Mouse (Mus musculus) retina, embryonic 14.5 days (tissue): ENCODE measurements around the gene Mxi1.

Source experiments
- DNase-seq: peaks from one replicate; pipeline ENCODE4 v3.0.0-alpha.2; 2015; ENCODE audit warnings: low spot score

The Mxi1 gene

GRCm38 (mm10) chr19:53399213-53399612 lies 88.9 kb downstream of the Mxi1 start:
- no peak for DNase-seq

- DNase-seq, result no peak
These were observed 90.2 kb downstream of the Mxi1 start for GRCm38 (mm10) chr19:53400332-53401110.

GRCm38 (mm10) chr19:53402741-53403432 lies 92.6 kb downstream of the Mxi1 start:
- no peak for DNase-seq

GRCm38 (mm10) chr19:53404219-53404836 lies 94.0 kb downstream of the Mxi1 start:
- DNase-seq, result no peak

GRCm38 (mm10) chr19:53404837-53405356 lies 94.6 kb downstream of the Mxi1 start:
- DNase-seq, result no peak

GRCm38 (mm10) chr19:53405810-53406209 lies 95.5 kb downstream of the Mxi1 start:
- no peak for DNase-seq

- DNase-seq, result no peak
These were observed 97.0 kb downstream of the Mxi1 start for GRCm38 (mm10) chr19:53407350-53407749.

- DNase-seq, result no peak
These were observed 98.1 kb downstream of the Mxi1 start for GRCm38 (mm10) chr19:53408398-53408797.

GRCm38 (mm10) chr19:53409663-53410307 lies 99.5 kb downstream of the Mxi1 start:
- DNase-seq, result no peak

GRCm38 (mm10) chr19:53412149-53412848 lies 102.0 kb downstream of the Mxi1 start:
- DNase-seq, result no peak

GRCm38 (mm10) chr19:53413617-53414380 lies 103.5 kb downstream of the Mxi1 start:
- no peak for DNase-seq

GRCm38 (mm10) chr19:53414650-53415049 lies 104.3 kb downstream of the Mxi1 start:
- no peak for DNase-seq

- no peak for DNase-seq
These were observed 104.9 kb downstream of the Mxi1 start for GRCm38 (mm10) chr19:53415198-53415597.

GRCm38 (mm10) chr19:53419834-53420233 lies 109.5 kb downstream of the Mxi1 start:
- peak; percentile 81 for DNase-seq

GRCm38 (mm10) chr19:53420924-53421582 lies 110.7 kb downstream of the Mxi1 start:
- DNase-seq, result peak; percentile 88

GRCm38 (mm10) chr19:53421583-53422188 lies 111.4 kb downstream of the Mxi1 start:
- DNase-seq, result no peak

GRCm38 (mm10) chr19:53422358-53423308 lies 112.3 kb downstream of the Mxi1 start:
- DNase-seq, result no peak

GRCm38 (mm10) chr19:53423341-53423753 lies 113.0 kb downstream of the Mxi1 start:
- DNase-seq, result no peak
